Mouse (Mus musculus) liver, adult 2 months (tissue): ENCODE data around the gene Cyp4f14.

ENCODE experiments used
- CTCF ChIP-seq: fragments of 200-500 bp; IDR thresholded peaks from 2 replicates; pipeline ENCODE4 v1.5.1; 2011; ENCODE audit warnings: low read depth, low read length, control low read depth
- POLR2A ChIP-seq: fragments of 200-500 bp; IDR thresholded peaks from 2 replicates; pipeline ENCODE4 v1.6.1; 2011; ENCODE audit warnings: low read length, control low read depth; ENCODE audit not compliant: insufficient read depth; ENCODE audit errors: extremely low read depth

DNA sequence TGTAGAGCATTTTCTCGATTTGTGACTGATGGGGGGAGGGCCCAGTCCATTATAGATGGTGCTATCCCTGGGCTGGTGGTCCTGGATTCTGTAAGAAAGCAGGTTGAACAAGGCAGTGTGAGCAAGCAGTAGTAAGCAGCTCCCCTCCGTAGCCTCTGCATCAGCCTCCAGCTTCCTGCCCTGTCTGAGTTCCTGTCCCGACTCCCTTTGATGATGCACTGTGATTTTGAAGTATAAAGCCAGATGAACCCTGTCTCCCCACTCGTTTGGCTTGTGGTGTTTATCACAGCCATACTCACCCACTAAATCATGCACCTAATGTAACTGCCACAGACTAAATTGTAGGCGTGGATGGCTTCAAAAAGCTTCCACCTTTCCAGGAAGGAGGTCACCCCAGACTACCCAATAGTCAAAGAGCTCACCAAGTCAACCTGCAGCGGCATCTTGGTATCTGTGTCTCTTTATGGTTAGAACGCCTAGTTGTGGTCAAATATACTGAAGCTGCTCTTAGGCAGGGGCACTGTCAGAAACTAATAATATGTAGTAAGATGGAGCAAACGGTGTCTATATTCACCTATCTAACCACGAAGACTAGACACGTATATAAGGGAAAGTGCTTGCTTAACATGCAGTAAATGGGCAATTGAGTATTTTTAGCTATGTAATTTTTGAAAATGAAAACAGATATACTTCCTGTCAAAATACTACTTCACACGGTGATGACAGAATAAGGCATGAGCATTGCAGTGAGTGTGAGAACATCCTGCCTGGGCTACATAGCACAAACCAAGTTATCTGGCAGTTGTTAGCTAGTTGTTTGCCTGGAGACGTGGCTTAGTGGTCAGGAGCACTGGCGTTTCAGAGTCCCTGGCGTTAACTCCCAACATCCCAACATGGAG is 36.6 kb downstream of the Cyp4f14 start:
- TF ChIP-seq CTCF = no peak
- TF ChIP-seq POLR2A = no peak
